Mouse (Mus musculus) left cerebral cortex, adult 2 months (tissue): ENCODE measurements around the gene Fgfr2. TPM values are rescaled to one million over a fixed set of nuclear protein-coding genes. Genes with fewer than 3 reads are reported as not detected.

Source experiments
- DNase-seq, 2 experiments: peaks; one replicate each; pipeline ENCODE4 v3.0.0; 2021 to 2022; ENCODE audit warnings: low spot score in 2 of 2, mixed read lengths in 1 of 2; ENCODE audit errors: extremely low spot score in 1 of 2
- H3K27ac ChIP-seq: fragments of 200-600 bp; 2 replicates; pipeline ENCODE4 v1.8.1; 2022
- H3K4me3 ChIP-seq: fragments of 200-600 bp; 2 replicates; pipeline ENCODE4 v1.8.1; 2022
- CTCF ChIP-seq: fragments of 200-600 bp; IDR thresholded peaks from 2 replicates; pipeline ENCODE4 v1.8.1; 2022; ENCODE audit warnings: antibody characterized with exemption, mild to moderate bottlenecking, moderate library complexity
- intact Hi-C: fragments of 180-260 bp; cut with DNase I; formaldehyde crosslinking; loops from one replicate; pipeline ENCODE4 v1.15.1; 2025
- total RNA-seq, 2 experiments: library from RNA; stranded (reverse); gene quantifications; 2 replicates each; pipeline ENCODE4 v1.2.3; 2021

Fgfr2 gene
- total RNA-seq, 2 experiments from 2014 or later, result 47.3 to 47.4 TPM

GRCm38 (mm10) chr7:132722401-132723370 lies 400.5 kb downstream of the Fgfr2 start:
- Histone ChIP-seq H3K27ac (peak overlapping the region; percentile 78), H3K4me3 (no peak overlapping the region)
- no peak for TF ChIP-seq CTCF
- peak in 1 of 2 experiments; percentile 10 for DNase-seq
- intact Hi-C loops, result no loop called here

DNA sequence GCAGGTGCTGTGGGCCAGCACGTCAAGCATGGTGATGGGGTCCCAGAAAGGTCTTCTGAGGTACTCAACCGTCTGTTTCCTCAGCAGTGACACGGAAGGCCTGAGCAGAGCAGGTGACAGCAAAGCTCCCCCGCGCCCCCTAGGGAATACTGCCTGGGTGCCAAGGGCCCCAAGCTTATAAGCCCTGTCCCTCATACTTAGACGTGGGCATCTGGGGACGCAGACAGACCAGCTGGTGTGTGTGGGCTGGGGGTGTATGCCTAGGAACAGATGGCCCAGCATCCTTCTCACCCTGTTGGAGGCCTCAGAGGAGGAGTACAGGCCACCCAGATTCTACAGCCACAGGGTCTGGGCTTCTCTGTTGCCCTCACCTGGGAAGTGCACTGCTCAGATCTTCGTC lies 402.6 kb downstream of the Fgfr2 start:
- Histone ChIP-seq H3K27ac (peak overlapping the region; percentile 78), H3K4me3 (no peak overlapping the region)
- no peak for TF ChIP-seq CTCF
- intact Hi-C loops, result loop anchor here (2.0 kb wide), 1 partner anchor 68 kb away; no protein-coding TSS in a partner anchor
- DNase-seq, result peak in 1 of 2 experiments; percentile 66

DNA sequence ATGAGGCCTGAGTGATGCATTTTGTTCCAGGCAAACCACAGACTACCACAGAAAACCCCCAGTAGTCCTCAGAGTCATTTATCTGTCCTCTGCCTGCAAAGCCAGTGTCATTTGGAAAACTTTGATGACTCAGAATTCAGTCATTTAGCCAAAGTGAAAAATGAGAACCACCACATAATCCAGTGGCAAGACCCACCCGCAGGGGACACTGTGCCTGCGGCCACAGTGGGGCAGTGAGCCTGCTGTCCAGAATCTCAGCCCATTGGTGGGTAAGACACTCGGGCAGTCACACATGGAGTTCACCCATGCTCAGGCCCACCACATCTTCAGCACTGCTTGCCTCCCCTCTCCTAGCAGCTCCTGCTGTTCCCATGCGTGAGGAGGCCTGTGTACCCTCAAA lies 403.6 kb downstream of the Fgfr2 start:
- no peak overlapping the region for H3K4me3 ChIP-seq
- intact Hi-C loops, result no loop called here
- DNase-seq, result no peak
- peak overlapping the region; percentile 78; the same call in 1 of the 2 replicates for H3K27ac ChIP-seq
- TF ChIP-seq CTCF, result no peak

DNA sequence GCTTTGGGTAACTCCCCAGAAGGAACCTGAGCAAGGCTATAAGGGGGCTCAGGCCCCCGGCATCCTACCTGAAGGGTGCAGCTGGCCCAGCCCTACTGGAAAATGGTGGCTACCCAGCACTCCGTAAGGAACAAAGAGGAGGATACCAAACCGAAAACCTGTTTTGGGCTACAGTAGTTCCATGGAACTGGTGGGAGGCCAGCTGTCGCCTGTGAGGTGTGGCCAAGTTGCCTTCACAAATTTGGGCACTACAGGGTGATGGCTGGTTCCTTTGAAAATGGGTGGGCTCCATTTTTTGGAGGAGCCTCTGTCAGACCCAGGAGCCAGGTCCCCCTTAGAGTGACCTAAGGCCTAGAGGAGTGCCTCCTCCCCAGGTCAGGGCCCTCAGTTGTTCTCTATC lies 407.9 kb downstream of the Fgfr2 start:
- Histone ChIP-seq H3K27ac (peak overlapping the region; percentile 94), H3K4me3 (no peak overlapping the region)
- intact Hi-C loops, result no loop called here
- TF ChIP-seq CTCF, result no peak
- DNase-seq, result no peak

GRCm38 (mm10) chr7:132714236-132714923 lies 408.8 kb downstream of the Fgfr2 start:
- intact Hi-C loops, result no loop called here
- H3K27ac ChIP-seq, result peak overlapping the region; percentile 94
- no peak for TF ChIP-seq CTCF
- no peak overlapping the region for H3K4me3 ChIP-seq
- peak in 1 of 2 experiments; percentile 52 for DNase-seq

DNA sequence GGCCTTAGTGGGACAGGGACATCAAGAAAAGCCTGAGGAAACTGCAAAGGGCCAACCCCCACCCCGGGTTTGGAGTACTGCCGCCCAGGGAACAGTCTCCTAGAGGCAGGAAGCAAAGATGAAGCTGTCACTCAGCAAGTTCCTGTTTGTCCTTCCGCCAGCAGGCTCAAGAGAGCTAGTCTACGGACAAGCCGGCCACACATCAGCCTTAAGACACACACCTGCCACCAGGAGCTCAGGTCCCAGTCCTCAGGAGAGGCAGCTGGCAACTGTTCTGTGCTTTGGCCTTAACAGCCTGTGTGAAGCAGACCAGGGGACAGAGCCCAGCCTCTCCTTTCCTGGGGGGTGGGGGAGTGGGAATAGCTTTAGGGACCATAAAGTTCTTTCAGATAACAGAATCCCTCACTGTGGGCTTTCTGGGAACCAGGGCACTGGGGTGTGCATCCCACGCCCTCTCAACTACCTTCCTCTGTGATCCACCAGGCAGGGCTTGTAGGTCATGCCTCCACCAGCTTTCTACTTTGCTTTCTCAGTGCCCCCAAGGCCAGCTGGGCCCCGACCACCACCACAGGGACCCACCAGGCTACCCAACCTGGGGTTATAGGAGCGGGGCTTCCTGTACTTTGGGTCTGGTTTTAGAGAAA lies 409.5 kb downstream of the Fgfr2 start:
- TF ChIP-seq CTCF, result no peak
- Histone ChIP-seq H3K4me3 (no peak overlapping the region), H3K27ac (peak overlapping the region; percentile 94)
- intact Hi-C loops, result loop anchor here (2.0 kb wide), 2 partner anchors 57 to 99 kb away; partner anchors contain the start of gene Fam53b
- no peak for DNase-seq

GRCm38 (mm10) chr7:132712956-132713355 lies 410.2 kb downstream of the Fgfr2 start:
- intact Hi-C loops, result loop anchor here (2.0 kb wide), 2 partner anchors 56 to 100 kb away; partner anchors contain the start of gene Fam53b
- no peak for TF ChIP-seq CTCF
- Histone ChIP-seq H3K4me3 (no peak overlapping the region), H3K27ac (peak overlapping the region; percentile 94)
- DNase-seq, result no peak

DNA sequence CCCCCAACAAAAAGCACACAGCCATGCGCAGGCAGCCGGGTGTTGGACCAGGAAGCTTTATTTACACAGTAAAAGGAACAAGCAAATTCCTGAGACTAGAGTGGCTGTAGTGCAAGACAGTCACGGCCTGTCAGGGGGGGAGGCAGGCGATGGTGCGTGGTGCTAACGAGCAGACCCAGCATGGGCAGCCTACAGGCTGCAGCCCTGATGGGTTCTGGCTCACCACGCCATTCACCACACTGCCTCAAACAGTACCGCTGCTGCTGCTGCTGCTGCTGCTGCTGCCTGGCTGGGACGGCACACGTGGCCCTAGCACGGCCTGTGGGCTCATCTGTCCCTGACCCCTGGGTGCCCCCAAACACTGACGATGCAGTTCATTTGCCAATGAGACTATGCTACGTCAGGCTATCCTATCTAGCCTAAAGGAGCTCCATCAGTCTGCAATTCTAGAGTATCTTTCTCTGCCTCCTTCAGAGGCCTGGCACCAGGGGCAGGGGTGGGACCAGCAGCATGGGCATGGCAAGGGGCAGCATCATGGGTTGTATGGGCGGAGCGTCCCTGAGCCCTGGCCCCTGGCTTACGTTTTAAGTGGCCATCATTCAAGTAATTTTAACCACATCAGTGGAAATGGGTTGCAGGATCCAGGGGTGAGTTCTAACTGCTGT lies 411.0 kb downstream of the Fgfr2 start:
- no peak for TF ChIP-seq CTCF
- intact Hi-C loops, result loop anchor here (2.0 kb wide), 2 partner anchors 55 to 101 kb away; partner anchors contain the start of gene Fam53b
- Histone ChIP-seq H3K4me3 (no peak overlapping the region), H3K27ac (peak overlapping the region; percentile 94)
- DNase-seq, result no peak

- TF ChIP-seq CTCF, result no peak
- H3K4me3 ChIP-seq, result no peak overlapping the region
- peak overlapping the region; percentile 94 for H3K27ac ChIP-seq
- DNase-seq, result no peak
- intact Hi-C loops, result no loop called here
These were observed 411.6 kb downstream of the Fgfr2 start for GRCm38 (mm10) chr7:132711579-132711978.

GRCm38 (mm10) chr7:132705130-132705529 lies 418.0 kb downstream of the Fgfr2 start:
- Histone ChIP-seq H3K27ac (no peak overlapping the region), H3K4me3 (no peak overlapping the region)
- peak; percentile 34 for TF ChIP-seq CTCF
- DNase-seq, result no peak
- intact Hi-C loops, result no loop called here

DNA sequence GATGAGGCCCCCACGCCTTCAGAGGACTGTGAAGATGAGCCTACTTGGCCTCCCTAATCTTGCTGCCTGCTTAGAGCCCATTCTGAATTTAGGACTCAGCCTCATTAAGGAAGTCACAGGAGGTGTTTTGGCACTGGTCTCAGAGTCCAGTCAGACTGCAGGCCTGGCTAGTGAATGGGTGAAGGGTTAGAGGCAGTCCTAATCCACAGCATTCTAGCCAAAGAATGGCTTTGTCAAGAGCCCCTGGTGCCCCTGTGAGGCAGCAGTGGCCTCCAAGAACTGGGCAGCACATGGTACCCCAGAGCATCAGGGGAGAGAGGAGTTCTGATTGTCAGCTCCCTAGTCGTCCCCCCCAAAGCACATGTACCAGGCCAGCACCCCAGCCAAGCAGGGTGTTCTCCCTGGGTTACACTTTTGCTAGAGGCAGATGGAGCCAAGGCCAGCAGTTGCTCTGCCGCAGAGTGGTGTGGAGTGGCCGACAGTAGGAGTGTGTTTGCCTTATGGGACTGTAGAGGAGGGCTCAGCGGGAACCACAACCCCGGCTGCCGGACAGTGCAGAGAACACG lies 418.8 kb downstream of the Fgfr2 start:
- no peak for TF ChIP-seq CTCF
- intact Hi-C loops, result no loop called here
- no peak overlapping the region for H3K4me3 ChIP-seq
- H3K27ac ChIP-seq, result no peak overlapping the region
- DNase-seq, result no peak
